Mouse (Mus musculus) lung, adult 2 months (tissue): ENCODE measurements around the gene Ppia.

Experiments
- CTCF ChIP-seq: fragments of 200-500 bp; IDR thresholded peaks from 2 replicates; pipeline ENCODE4 v1.5.1; 2011; ENCODE audit warnings: mild to moderate bottlenecking, low read length, control low read depth; ENCODE audit not compliant: insufficient read depth
- POLR2A ChIP-seq: fragments of 200-500 bp; IDR thresholded peaks from 2 replicates; pipeline ENCODE4 v1.6.1; 2011; ENCODE audit warnings: low read depth, mild to moderate bottlenecking, control low read depth, low read length, borderline replicate concordance; ENCODE audit errors: extremely low read depth

DNA sequence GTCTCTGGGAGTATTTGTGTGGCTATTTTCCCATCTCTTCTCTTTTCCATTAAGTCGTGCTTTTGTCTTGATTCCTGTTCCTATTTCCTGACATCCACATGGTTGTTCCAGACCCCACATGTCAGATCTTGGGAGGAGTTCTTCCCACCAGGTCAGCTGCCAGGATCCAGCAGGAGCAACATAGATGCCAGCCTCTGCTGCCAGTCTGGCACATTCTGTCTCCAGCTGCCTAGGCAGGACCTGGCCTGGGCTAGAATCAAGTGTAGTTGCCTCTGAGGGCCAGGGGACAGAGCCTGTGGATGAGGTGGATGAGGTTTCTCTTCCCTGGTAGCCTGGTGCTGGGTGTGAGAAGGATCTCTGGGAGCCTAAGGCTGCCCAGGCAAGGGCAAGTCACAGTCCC lies 21.4 kb upstream of the Ppia start:
- TF ChIP-seq POLR2A = no peak
- TF ChIP-seq CTCF = no peak
